Mouse (Mus musculus): ENCODE results near the gene Olfr353. TPM values are rescaled to one million over a fixed set of nuclear protein-coding genes. Genes with fewer than 3 reads are reported as not detected.

Olfr353 gene
- polyA plus RNA-seq (2015; fragmentation: Nextera tagmentation; extraction: Ambion mirVana) = not detected in 2 replicates

DNA sequence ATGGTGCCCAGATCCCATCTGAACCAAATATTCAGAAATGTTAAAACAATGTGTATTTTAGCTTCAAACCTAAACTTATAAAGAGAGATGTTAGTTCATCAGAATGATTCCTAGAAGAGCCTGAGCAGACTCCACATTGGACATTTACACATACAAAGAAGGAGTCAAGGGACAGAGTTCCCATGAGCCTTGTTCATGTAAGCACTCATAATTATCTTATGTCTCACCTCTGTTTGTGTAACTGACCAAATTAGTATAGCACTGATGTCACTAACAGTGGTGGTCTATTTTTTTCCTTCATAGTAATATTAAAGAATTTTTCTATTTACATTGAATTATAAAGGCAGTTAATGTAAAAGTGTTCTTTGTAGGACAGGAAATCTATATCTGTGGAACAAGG, at the start of gene Olfr353:
Gene Olfr353, minus strand, starts transcription at position 101 of the 400 bp plus-strand sequence.
- Histone ChIP-seq H3K9me3 (ENCODE audit: control insufficient read depth, low read length) (no peaks in the 10 kb centered on the region), H3K9ac (ENCODE audit: low read length) (no peak within 1 kb of the TSS), H3K36me3 (ENCODE audit: control insufficient read depth, insufficient read depth, low read length) (no peaks in the 10 kb centered on the region), H3K4me3 (ENCODE audit: low read length) (no peak within 1 kb of the TSS), H3K27me3 (ENCODE audit: control insufficient read depth, insufficient read depth, low read depth, low read length) (no peaks in the 10 kb centered on the region), H3K27ac (ENCODE audit: low read length) (no peak within 1 kb of the TSS), H3K4me2 (ENCODE audit: low read depth, low read length) (no peak within 1 kb of the TSS), H3K4me1 (replicated peaks; ENCODE audit: control insufficient read depth, insufficient read depth, low read length) (no peaks in the 10 kb centered on the region)
- no peak for ATAC-seq (ENCODE audit: low read depth)

DNA sequence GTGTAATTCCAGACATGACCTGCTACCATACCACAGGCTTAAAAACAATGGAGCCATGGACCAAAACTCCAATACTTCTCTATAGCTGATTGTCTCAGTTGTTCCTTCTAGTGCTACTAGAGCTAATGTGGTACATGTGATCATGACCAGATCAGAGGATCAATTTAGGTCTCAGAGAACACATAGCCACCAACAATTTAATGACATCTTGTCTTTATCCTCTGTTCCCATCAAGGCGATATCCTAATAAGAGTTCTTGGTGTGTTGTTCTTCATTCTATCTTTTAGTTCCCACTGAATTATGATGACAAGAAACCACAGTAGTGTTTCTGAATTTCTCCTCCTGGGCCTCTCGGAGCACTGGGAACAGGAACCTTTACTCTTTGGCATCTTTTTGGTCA, 44.1 kb upstream of the Olfr353 start, which contains the start of gene Olfr356:
Gene Olfr356, plus strand, starts transcription at position 301 of the 400 bp plus-strand sequence.
- no peaks in the 10 kb centered on the region for H3K36me3 ChIP-seq (ENCODE audit: control insufficient read depth, insufficient read depth, low read length)
- no peaks in the 10 kb centered on the region for H3K9me3 ChIP-seq (ENCODE audit: control insufficient read depth, low read length)
- no peaks in the 10 kb centered on the region for H3K4me1 ChIP-seq (replicated peaks; ENCODE audit: control insufficient read depth, insufficient read depth, low read length)
- ATAC-seq (ENCODE audit: low read depth) = no peak
- H3K4me3 ChIP-seq (ENCODE audit: low read length) = no peak within 1 kb of the TSS
- H3K9ac ChIP-seq (ENCODE audit: low read length) = no peak within 1 kb of the TSS
- H3K4me2 ChIP-seq (ENCODE audit: low read depth, low read length) = no peak within 1 kb of the TSS
- H3K27ac ChIP-seq (ENCODE audit: low read length) = no peak within 1 kb of the TSS
- WGBS = 75% methylated on average over 2 of the region's 2 CpGs
- no peaks in the 10 kb centered on the region for H3K27me3 ChIP-seq (ENCODE audit: control insufficient read depth, insufficient read depth, low read depth, low read length)

DNA sequence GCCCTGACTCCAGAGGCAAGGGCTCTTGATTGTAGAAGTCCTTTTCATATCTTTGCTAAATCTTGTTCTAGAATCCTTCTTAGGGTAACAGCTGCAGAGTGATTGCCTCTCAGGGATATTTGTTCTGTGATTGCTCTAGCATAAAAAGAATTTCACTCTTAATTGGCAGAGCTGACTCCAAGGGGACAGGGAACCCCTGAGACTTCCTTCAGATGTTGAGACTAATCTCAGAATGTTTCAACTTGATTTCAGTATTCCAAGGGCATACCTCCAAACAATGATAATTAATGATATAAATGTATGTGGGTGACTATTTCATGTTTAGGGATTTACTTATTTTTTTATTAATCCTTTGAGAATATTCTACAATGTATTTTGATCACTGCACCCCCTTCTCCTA, 36.1 kb upstream of the Olfr353 start, which contains the start of gene Olfr355:
Gene Olfr355, minus strand, starts transcription at position 101 of the 400 bp plus-strand sequence.
- H3K4me3 ChIP-seq (ENCODE audit: low read length) = no peak within 1 kb of the TSS
- no peaks in the 10 kb centered on the region for H3K36me3 ChIP-seq (ENCODE audit: control insufficient read depth, insufficient read depth, low read length)
- no peaks in the 10 kb centered on the region for H3K9me3 ChIP-seq (ENCODE audit: control insufficient read depth, low read length)
- H3K27ac ChIP-seq (ENCODE audit: low read length) = no peak within 1 kb of the TSS
- H3K4me2 ChIP-seq (ENCODE audit: low read depth, low read length) = no peak within 1 kb of the TSS
- no peak within 1 kb of the TSS for H3K9ac ChIP-seq (ENCODE audit: low read length)
- no peak for ATAC-seq (ENCODE audit: low read depth)
- H3K27me3 ChIP-seq (ENCODE audit: control insufficient read depth, insufficient read depth, low read depth, low read length) = no peaks in the 10 kb centered on the region
- no peaks in the 10 kb centered on the region for H3K4me1 ChIP-seq (replicated peaks; ENCODE audit: control insufficient read depth, insufficient read depth, low read length)

DNA sequence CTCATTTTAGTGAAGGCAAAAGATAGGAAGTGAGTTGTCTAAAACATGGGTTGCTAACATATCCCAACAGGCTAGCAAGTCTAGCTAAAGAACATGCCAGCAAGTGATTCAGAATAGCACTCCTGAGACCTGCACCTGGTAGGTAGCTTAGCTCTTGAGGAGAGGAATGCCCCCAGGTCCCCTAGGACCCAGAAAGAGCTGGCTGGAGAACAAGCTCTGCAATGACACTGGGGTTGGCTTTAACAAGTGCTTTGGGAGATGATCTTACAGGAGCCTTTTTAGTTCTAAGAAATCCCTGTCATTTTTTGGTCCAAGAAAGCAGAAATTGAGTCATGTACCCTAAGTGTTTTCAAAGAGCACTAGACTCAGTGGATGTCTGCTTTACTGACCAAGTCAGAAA, 12.6 kb upstream of the Olfr353 start, which contains the start of gene Olfr354:
Gene Olfr354, plus strand, starts transcription at position 301 of the 400 bp plus-strand sequence.
- no peak for ATAC-seq (ENCODE audit: low read depth)
- H3K4me1 ChIP-seq (replicated peaks; ENCODE audit: control insufficient read depth, insufficient read depth, low read length) = no peaks in the 10 kb centered on the region
- H3K36me3 ChIP-seq (ENCODE audit: control insufficient read depth, insufficient read depth, low read length) = no peaks in the 10 kb centered on the region
- no peaks in the 10 kb centered on the region for H3K27me3 ChIP-seq (ENCODE audit: control insufficient read depth, insufficient read depth, low read depth, low read length)
- no peak within 1 kb of the TSS for H3K4me3 ChIP-seq (ENCODE audit: low read length)
- no peak within 1 kb of the TSS for H3K9ac ChIP-seq (ENCODE audit: low read length)
- H3K4me2 ChIP-seq (ENCODE audit: low read depth, low read length) = no peak within 1 kb of the TSS
- no peaks in the 10 kb centered on the region for H3K9me3 ChIP-seq (ENCODE audit: control insufficient read depth, low read length)
- no peak within 1 kb of the TSS for H3K27ac ChIP-seq (ENCODE audit: low read length)

DNA sequence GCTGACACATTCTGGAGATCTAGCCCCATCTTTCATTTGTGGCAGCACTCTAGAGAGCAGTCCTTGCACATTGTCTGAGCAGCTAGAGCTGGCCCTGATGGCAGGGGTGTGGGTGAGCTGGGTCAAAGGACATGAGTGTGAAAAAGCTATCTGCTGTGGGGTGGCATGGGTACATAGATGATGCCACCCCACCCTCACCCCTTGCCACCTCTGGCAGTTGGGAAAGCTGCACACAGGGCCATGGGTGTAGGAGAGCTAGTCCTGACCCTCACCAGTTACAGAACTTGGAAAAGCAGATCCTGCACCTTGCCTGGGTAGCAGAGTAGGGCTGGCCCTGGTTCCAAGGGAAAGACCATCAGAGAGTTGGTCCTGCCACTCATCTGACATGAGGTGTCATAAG, 4.4 kb upstream of the Olfr353 start:
- H3K36me3 ChIP-seq (ENCODE audit: control insufficient read depth, insufficient read depth, low read length) = no peaks in the 10 kb centered on the region
- no peak overlapping the region for H3K27ac ChIP-seq (ENCODE audit: low read length)
- no peak overlapping the region for H3K4me3 ChIP-seq (ENCODE audit: low read length)
- H3K27me3 ChIP-seq (ENCODE audit: control insufficient read depth, insufficient read depth, low read depth, low read length) = no peaks in the 10 kb centered on the region
- H3K4me2 ChIP-seq (ENCODE audit: low read depth, low read length) = no peak overlapping the region
- H3K9me3 ChIP-seq (ENCODE audit: control insufficient read depth, low read length) = no peaks in the 10 kb centered on the region
- no peak overlapping the region for H3K9ac ChIP-seq (ENCODE audit: low read length)
- ATAC-seq (ENCODE audit: low read depth) = no peak
- H3K4me1 ChIP-seq (replicated peaks; ENCODE audit: control insufficient read depth, insufficient read depth, low read length) = no peaks in the 10 kb centered on the region

DNA sequence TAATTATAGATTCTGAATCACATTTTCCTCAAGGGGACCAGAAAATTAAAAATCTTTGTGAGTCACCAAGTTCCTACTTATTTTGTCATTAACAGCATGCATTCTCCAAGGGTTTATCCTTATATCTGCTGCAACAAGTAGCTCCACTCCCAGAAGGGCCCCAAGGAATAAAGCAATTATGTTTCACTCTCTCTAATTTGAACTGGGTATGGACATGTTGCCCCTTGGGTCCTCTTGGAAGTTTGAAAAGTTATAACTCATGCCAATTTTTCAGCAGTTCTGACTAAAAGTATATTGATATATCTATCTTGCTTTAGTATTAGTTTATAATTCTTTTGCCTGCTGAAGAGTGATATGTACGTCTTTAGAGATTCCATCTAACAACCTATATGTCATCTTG, 24.6 kb downstream of the Olfr353 start, which contains the start of gene Olfr352:
Gene Olfr352, plus strand, starts transcription at position 301 of the 400 bp plus-strand sequence.
- no peaks in the 10 kb centered on the region for H3K27me3 ChIP-seq (ENCODE audit: control insufficient read depth, insufficient read depth, low read depth, low read length)
- 60% methylated on average over 1 of the region's 1 CpGs for WGBS
- no peak for ATAC-seq (ENCODE audit: low read depth)

DNA sequence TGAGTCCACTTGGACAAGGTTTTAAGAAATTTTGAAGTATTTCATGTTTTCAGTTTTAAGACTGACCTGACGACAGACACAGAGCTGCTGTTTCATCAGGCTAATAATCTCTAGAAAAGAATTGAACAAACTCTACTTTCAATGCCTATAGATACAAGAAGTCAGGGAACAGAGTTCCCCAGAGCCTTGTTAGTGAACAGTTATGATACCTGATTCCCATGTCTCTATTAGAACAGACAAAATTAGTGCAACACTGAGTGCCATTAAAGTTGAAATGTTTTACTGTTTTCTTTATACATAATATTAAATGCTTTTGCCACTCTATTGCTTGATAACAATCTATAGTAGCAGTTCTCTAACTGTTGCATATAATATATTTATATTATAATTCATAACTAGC, 30.2 kb downstream of the Olfr353 start, which contains the start of gene Olfr351:
Gene Olfr351, minus strand, starts transcription at position 101 of the 400 bp plus-strand sequence.
- no peak for ATAC-seq (ENCODE audit: low read depth)
- 72% methylated on average over 1 of the region's 1 CpGs for WGBS

More for the DNA sequence above, 24.6 kb downstream of the Olfr353 start, which contains the start of gene Olfr352:
- Histone ChIP-seq H3K36me3 (ENCODE audit: control insufficient read depth, insufficient read depth, low read length) (no peaks in the 10 kb centered on the region), H3K4me1 (replicated peaks; ENCODE audit: control insufficient read depth, insufficient read depth, low read length) (no peaks in the 10 kb centered on the region), H3K27ac (ENCODE audit: low read length) (no peak within 1 kb of the TSS), H3K4me2 (ENCODE audit: low read depth, low read length) (no peak within 1 kb of the TSS), H3K4me3 (ENCODE audit: low read length) (no peak within 1 kb of the TSS), H3K9ac (ENCODE audit: low read length) (no peak within 1 kb of the TSS), H3K9me3 (ENCODE audit: control insufficient read depth, low read length) (no peaks in the 10 kb centered on the region)

DNA sequence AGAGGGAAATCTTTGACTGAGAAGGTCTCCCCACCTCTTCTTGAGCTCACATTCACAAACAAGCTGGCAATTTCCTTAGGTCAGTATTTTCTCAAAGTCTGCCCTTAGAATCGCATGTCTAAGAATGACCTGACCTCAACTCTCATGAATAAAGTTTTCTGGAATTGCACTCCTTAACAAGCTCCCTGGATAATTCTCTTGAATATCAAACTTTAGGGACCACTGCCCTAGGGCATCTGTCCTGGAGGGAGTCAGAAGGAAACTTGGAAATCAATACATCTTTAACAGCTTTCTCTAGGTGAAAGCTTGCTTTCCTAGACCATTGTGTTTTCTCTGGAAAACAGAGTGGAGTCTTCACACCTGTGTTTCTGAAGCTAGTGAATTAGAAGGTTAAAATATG, 46.7 kb downstream of the Olfr353 start, which contains the start of gene Olfr350:
Gene Olfr350, plus strand, starts transcription at position 301 of the 400 bp plus-strand sequence.
- Histone ChIP-seq H3K4me2 (ENCODE audit: low read depth, low read length) (no peak within 1 kb of the TSS), H3K4me3 (ENCODE audit: low read length) (no peak within 1 kb of the TSS), H3K9me3 (ENCODE audit: control insufficient read depth, low read length) (no peaks in the 10 kb centered on the region), H3K27me3 (ENCODE audit: control insufficient read depth, insufficient read depth, low read depth, low read length) (no peaks in the 10 kb centered on the region), H3K4me1 (replicated peaks; ENCODE audit: control insufficient read depth, insufficient read depth, low read length) (no peaks in the 10 kb centered on the region), H3K9ac (ENCODE audit: low read length) (no peak within 1 kb of the TSS), H3K27ac (ENCODE audit: low read length) (no peak within 1 kb of the TSS), H3K36me3 (ENCODE audit: control insufficient read depth, insufficient read depth, low read length) (no peaks in the 10 kb centered on the region)
- 79% methylated on average over 1 of the region's 1 CpGs for WGBS
- ATAC-seq (ENCODE audit: low read depth) = no peak

More for the DNA sequence above, 30.2 kb downstream of the Olfr353 start, which contains the start of gene Olfr351:
- Histone ChIP-seq H3K27ac (ENCODE audit: low read length) (no peak within 1 kb of the TSS), H3K4me3 (ENCODE audit: low read length) (no peak within 1 kb of the TSS), H3K27me3 (ENCODE audit: control insufficient read depth, insufficient read depth, low read depth, low read length) (no peaks in the 10 kb centered on the region), H3K36me3 (ENCODE audit: control insufficient read depth, insufficient read depth, low read length) (no peaks in the 10 kb centered on the region), H3K4me2 (ENCODE audit: low read depth, low read length) (no peak within 1 kb of the TSS), H3K4me1 (replicated peaks; ENCODE audit: control insufficient read depth, insufficient read depth, low read length) (no peaks in the 10 kb centered on the region), H3K9ac (ENCODE audit: low read length) (no peak within 1 kb of the TSS), H3K9me3 (ENCODE audit: control insufficient read depth, low read length) (no peaks in the 10 kb centered on the region)
